Mouse (Mus musculus): ENCODE data around the gene Cfap54.

Cfap54 gene

DNA sequence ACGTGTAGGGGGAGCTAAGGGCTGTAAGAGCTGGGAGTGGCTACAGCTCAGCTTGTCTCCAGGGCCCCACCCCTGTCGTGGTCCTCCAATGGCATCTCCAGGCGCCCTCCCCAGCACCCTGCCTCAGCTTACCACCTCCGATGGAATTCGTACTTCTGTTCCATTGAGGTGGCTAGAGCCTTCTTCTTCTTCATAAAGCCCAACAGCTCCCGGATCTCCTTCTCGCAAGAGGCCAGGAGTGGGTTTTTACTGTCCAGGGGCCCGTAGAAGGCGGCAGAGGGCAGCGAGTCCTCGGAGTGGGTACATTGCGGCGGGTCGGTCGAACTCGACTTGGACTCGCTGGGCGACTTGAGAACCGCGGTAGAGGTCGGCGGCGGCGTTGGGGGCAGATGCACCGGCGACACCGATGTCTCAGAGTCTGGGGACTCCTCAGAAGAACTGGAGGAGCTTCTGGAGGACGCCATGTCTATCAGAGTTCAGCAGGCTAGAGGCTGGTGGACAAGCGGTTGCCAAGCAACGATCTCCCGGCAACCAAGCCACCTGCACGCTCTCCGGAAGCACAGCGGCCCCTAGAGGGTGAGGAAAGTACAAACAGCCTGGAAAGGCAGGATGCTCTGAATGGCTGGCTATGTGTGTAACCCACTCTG lies at the start of gene Cfap54:
Gene Cfap54 (minus strand): TSS at position 486 of the 647 bp plus-strand sequence.
- peak; percentile 85 to 89 for DNase-seq

GRCm38 (mm10) chr10:93130456-93130940 lies 49.1 kb upstream of the Cfap54 start:
- no peak for DNase-seq

GRCm38 (mm10) chr10:93129904-93130455 lies 48.6 kb upstream of the Cfap54 start:
- DNase-seq: no peak

GRCm38 (mm10) chr10:93129345-93129744 lies 47.9 kb upstream of the Cfap54 start:
- no peak for DNase-seq

DNA sequence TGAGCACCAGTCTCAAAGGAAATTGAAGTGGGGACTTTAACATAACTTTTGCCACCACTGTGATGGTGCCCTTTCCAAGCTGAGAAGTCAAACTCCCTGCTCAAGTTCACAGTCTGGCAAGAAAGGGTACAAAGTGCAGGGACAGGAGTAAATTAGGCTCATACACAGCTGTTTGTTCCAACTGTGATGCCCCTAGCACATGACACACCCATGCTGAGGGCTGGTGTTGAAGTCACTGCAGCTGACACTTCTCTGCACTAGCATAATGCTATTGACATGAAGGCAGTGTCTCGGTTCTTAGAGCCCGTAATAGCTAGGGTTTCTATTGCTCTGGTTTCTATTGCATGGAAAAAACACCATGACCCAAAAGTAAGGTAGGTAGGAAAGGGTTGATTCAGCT lies 47.1 kb upstream of the Cfap54 start:
- DNase-seq: no peak

DNA sequence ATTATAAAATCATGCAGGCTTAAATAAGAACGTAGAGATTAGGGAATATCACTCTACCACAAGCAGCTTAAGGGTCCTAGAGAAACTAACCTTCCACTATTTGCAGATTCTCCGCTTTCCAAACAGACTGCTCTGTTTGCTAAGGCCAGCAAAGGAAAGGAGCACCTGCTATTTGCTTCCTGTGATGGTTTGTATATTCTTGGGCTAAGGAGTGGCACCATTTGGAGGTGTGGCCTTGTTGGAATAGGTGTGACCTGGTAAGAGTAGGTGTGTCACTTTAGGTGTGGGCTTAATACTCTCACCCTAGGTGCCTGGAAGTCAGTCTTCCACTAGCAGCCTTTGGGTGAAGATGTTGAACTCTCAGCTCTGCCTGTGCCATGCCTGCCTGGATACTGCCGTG lies 44.6 kb upstream of the Cfap54 start:
- no peak for DNase-seq

- peak; percentile 65 to 77 for DNase-seq
Observed at GRCm38 (mm10) chr10:93123957-93124613, 42.7 kb upstream of the Cfap54 start.

DNA sequence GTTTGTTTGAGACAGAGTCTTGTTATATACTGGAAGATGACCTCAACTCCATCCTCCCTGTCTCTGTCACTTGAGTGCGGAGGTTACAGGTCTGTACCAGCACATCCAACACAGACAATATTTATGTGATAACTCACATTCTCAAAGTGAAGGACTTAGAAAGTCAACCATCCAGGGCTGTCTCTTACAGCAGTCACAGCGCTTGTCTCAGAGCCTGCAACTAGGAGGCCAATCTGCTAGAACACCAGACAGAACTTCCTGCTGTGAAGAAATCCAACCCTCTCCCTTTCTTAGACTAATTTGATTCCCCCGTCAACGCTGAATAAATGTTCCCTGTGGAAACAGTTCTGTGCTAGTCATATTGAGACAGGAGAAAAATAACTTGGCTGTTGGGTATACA lies 41.9 kb upstream of the Cfap54 start:
- DNase-seq: no peak

GRCm38 (mm10) chr10:93122399-93123184 lies 41.2 kb upstream of the Cfap54 start:
- DNase-seq: no peak

GRCm38 (mm10) chr10:93121262-93121860 lies 39.9 kb upstream of the Cfap54 start:
- DNase-seq: no peak

- DNase-seq: no peak
Observed at GRCm38 (mm10) chr10:93119809-93120208, 38.4 kb upstream of the Cfap54 start.

- no peak for DNase-seq
Observed at GRCm38 (mm10) chr10:93116636-93117035, 35.2 kb upstream of the Cfap54 start.

DNA sequence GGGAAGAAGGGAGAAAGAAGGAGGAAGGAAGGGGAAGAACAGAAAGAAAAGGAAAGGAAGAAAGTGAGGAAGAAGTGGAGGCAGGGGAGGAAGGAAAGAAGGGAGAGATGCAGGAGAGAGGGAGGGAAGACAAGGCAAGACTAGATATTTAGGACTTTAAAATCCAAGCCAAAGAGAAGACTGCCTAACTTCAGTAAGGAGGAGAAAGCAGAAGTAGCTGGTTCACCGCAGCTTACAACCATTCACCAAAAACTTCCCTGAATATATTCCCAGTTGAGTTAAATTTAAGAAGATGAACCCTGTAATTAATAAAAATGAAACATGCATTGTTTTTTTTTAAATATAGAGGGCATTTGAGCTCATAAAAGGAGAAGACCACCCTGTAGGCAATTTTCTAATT lies 34.3 kb upstream of the Cfap54 start:
- DNase-seq: no peak

- no peak for DNase-seq
Observed at GRCm38 (mm10) chr10:93114782-93115181, 33.4 kb upstream of the Cfap54 start.

GRCm38 (mm10) chr10:93113968-93114367 lies 32.5 kb upstream of the Cfap54 start:
- DNase-seq: no peak

GRCm38 (mm10) chr10:93112021-93112420 lies 30.6 kb upstream of the Cfap54 start:
- DNase-seq: no peak

DNA sequence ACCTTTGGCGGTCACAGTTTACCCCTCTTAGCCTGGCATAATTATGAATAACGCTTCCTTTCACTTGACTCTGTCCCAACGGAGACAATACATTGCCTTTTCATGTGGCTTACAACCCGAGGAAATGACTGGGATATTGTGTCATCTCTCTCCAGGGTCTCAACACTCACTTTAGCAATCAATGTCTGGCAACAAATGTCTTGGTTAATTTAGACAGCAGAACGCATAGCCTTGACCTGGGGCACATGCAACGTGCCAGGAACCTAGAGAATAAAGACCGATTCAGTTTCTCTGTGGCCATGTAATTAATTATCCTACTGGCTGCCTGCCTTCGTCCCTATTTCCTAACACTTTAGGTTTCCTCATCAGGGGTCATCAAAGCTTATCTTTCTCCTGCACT lies 30.0 kb upstream of the Cfap54 start:
- no peak for DNase-seq

GRCm38 (mm10) chr10:93105358-93105757 lies 23.9 kb upstream of the Cfap54 start:
- DNase-seq: no peak

- DNase-seq: no peak
Observed at GRCm38 (mm10) chr10:93104357-93104756, 22.9 kb upstream of the Cfap54 start.

DNA sequence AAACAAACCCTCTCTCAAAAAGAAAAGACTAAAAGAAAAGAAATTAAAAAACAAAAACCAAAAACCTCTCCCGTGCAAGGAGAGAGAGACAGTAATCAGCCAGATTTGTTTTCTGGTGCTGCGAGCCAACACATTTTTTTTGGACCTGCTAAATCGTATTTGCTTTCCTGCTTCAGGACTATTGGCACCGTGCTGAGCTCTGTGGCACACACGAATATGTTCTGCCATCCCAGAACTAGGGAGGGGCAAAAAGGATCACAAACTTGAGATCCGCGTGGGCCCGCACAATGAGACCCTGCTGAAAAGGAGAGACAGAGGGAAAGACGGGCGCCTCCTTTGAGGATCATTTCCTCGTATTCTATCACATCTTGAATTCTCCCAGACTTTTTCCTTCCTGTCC lies 22.3 kb upstream of the Cfap54 start:
- no peak for DNase-seq

- no peak for DNase-seq
Observed at GRCm38 (mm10) chr10:93102321-93102720, 20.9 kb upstream of the Cfap54 start.

DNA sequence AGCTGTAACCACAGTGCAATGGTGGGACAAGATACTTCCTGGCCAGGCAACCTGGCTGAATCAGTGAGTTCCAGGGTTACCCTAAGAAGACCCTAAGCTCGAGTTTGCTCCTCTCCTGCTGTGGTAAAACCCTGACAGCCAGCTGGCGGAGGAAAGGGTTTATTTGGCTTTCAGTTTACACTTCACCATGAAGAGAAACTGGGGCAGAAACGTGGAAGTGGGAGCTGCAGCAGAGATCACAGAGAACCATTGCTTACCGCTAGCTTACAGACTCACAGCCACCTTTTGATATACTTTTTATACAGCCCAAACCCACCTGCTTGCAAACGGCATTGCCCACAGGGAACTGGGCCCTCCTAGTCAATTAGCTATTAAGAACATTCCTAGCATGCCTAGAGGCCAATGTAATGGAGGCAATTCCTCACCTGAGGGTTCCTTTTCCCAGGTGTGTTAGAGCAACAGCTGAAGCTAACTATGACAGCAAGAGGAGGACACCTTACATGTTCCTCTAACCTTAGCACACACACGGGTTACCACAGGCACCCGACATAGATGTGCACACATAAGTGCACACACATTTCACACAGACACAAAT lies 16.9 kb upstream of the Cfap54 start:
- no peak for DNase-seq

- no peak for DNase-seq
Observed at GRCm38 (mm10) chr10:93097439-93097838, 16.0 kb upstream of the Cfap54 start.
